Mouse (Mus musculus): Measurements from ENCODE around the gene Ksr2.
"Not testable (repeated sequence)": the region's sequence is repeated elsewhere in the genome, so short reads cannot be mapped to it uniquely, and the experiment has no call there.

The Ksr2 gene

DNA sequence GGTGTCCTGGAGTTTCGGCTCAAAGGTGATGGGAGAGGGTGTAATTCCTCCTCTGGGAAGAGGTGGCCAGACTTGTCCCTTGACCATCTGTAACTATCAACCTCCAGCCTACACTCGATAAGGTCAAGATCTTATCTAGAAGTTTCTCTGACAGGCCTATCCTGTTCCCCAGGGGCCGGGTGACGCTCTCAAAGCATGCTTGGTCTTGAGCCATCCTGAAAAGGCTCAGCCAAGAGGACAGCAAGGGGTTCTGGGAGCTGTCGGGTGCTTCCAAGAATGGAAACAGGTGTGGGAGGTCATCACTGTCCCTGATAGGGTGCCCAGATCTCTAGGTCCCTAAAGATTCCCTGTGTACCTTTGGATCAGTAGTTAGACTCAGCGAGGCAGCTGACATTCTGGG lies 4.4 kb upstream of the Ksr2 start:
- no peak for DNase-seq

- no peak for DNase-seq
Observed at GRCm38 (mm10) chr5:117414611-117415010, 811 bp downstream of the Ksr2 start.

- DNase-seq, result no peak
Observed at GRCm38 (mm10) chr5:117415011-117415912, 1.5 kb downstream of the Ksr2 start.

DNA sequence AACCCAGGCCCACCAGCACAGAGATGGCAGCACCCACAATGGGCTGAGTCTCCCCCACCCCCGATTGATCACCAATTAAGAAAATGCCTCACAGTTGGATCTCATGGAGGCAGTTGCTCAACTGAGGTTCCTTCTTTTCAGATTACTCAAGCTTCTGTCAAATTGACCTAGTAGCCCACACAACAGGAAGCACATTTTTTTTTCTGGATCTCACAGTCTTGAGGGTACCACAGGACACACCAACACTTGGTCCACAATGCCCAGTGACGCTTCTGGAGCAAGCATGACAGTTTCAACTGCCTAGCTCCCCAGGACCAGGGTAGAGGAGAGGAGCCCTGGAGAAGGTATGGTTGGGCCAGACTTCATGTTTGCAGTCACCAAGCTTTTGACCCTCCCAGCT lies 3.6 kb downstream of the Ksr2 start:
- DNase-seq, result no peak

- not testable (repeated sequence) for DNase-seq
Observed at GRCm38 (mm10) chr5:117433501-117433900, 19.7 kb downstream of the Ksr2 start.

DNA sequence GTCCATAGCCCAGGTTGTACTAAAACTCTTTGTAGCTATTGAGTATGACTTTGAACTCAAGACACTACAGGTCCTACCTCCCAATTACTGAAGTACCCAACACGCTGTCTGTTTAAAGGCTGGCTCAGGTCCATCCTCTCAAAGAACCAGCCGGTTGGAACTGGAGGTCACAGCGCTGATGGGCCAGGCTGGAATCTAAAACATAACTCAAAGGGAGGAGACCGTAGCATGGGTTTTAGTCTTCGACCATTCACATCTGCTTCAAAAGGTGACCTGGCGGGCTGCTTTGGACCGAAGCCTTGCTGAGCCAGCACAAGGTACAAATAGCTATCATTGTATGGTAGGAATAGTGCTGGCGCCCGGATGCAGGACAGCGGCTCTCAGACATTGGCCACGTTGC lies 26.5 kb downstream of the Ksr2 start:
- DNase-seq, result peak; percentile 46

DNA sequence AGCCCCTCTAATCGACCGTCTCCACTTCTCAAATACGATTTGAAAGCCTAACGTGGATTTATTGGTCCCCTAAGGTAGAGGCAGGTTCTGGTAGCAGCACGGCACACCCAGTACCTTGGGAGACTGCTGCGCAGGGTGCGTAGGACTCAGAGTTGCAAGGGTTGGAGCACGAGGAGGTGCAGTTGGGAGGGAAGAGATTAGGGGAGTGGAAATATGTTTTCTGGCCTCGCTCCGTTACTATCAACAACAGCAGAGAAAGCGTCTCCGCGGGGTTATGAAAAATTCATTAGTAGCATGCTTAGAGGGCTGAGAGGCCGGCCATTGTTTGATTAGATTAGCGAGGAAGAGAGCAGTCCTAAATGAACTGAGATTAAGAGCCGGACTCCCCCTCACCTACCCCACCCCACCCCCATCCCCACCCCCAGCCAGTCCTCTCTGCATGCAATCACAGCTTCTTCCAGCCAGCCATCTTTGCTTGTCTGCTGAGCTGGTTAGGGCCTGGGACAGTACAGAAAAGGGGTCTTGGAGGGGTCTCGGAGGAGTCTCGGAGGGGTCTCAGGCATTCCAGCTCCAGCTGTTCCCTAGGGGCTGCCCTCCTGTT lies 27.5 kb downstream of the Ksr2 start:
- DNase-seq, result no peak

DNA sequence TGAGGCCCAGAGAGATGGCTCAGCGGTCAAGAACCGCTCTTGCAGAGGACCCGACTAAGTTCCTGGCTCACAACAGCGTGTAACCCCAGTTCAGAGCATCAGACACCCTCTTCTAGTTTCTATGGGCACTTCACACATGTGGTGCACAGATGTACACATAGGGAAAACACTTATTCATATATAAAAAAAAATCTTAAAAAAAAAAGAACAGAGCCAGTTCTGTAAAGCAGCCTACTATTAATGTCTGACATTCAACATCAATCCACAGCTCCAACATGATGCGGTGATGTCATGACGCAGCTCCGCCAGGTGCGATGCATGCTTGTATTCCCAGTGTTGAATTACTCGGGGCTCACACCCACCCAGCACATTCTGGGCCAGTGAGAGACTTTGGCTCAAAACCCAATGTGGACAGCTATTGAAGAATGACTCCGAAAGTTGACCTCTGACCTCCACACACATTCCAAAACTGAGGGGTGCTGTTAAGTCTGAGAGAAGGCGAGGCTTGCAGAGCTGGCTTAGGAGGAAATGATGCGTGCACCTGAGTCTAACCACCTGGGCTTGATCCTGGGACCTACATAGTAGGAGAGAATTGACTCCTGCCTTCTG lies 28.5 kb downstream of the Ksr2 start:
- no peak for DNase-seq

DNA sequence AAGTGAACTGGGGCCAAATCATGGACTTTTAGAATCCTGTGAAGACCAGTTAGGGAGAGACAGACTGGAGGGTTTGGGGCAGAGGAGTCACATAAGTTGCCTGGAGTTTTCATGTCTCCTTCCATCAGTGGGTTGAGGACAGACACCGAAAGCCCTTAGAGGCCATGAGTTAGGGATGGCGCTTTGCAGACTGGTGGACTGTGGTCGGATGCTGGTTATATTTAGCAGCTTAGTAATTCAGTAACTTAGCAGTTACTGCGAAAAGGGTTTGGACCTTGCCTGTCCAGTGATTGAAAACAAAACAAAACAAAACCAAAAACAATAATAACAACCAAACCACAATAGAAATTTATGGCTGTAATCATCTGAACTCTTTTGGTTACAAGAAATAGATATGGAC lies 29.3 kb downstream of the Ksr2 start:
- DNase-seq, result peak; percentile 22

DNA sequence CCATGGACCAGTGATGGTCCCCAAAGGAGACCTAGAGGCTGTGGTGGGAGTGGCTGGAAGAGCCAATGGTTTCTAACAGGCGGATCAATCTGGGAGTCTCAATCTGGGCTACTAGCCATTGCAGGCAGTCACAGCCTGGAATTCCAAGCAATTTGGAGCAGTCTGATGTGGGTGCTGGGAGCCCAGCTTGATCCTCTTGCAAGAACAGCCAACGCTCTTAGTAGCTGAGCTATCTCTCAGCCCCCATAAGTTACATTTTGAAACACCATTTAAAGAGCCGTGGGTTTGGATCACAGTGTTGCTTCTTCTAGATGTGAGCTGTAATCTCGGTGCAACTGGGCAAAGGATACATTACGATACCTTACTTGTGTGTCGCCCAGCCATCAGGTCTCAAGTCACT lies 30.1 kb downstream of the Ksr2 start:
- no peak for DNase-seq

GRCm38 (mm10) chr5:117447698-117448097 lies 33.9 kb downstream of the Ksr2 start:
- no peak for DNase-seq

- DNase-seq, result no peak
Observed at GRCm38 (mm10) chr5:117452013-117452412, 38.2 kb downstream of the Ksr2 start.

DNA sequence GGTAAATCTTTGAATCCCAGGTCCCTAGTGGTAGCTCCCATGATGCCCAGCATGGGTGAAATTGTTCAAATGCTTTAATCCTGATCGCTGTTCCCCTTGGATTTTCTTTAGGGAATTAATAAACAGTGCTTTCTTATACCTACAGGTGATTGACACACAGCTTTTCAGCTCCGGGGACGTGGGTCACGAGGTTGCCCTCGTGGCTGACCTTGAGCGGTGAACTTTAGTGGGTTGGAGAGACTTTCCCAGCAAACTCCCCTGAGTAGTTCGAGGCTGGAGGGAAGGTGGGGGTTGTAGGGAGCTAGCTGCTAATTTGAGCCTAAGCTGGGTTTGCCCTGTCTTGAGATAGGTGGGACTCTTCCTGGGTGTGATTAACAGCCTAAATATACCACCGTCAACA lies 41.7 kb downstream of the Ksr2 start:
- DNase-seq, result no peak

DNA sequence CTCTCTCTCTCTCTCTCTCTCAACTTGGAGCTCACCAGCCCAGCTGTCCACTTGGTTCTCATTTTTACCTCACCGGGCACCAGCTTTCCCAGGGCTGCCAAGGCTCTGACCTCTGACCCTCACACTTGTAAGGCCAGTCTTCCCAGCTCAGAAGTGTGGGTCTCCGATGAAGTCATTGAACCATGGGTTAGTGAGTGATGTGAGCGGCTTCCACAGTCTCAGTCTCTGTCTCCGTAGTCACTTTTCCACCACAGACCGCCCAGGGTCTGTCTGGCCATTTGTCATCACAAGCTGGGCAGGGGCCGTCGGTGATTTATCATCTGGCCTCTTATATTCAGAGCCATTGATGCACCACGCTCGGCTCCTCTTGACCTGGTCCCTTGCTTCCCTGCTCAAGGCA lies 43.3 kb downstream of the Ksr2 start:
- DNase-seq, result no peak

DNA sequence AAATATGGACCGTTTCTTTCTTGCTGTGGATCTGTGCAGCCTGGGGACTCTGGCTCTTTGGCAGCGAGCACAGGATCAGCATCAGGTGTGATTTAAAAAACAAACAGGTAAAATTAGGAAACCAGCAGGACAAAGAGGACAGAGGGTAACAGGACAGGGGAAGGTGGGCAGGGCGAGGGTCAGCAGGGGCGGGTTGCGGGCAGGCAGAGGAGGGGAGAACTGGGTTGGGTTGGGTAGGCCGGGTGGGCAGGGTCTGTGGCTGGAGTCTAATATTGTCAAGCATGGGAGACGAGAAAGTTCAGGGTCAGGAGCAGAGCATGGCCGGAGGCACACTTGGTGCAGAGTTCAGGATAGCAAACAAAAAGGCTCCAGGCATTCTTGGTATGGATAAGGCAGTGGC lies 43.8 kb downstream of the Ksr2 start:
- no peak for DNase-seq

- no peak for DNase-seq
Observed at GRCm38 (mm10) chr5:117458899-117459298, 45.1 kb downstream of the Ksr2 start.

DNA sequence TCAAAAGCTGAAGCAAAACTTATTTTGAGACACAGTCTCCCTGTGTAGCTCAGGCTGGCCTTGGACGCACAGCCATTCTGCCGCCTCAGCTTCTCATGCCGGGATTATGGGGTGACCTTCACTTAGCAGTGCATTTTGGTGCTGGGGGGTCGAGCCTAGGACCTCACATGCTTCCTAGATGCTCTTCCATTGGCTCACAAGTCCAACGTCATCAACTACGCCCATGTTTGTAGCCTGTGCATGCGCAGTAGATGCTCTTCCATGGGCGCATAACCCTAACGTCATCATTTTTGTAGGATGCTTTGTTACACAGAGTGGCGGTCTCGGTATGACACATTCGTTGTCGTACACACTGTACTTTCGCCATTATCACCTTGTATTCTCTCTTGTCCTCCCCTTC lies 46.5 kb downstream of the Ksr2 start:
- DNase-seq, result no peak

- peak; percentile 4 for DNase-seq
Observed at GRCm38 (mm10) chr5:117467052-117467451, 53.3 kb downstream of the Ksr2 start.

- DNase-seq, result no peak
Observed at GRCm38 (mm10) chr5:117468961-117469360, 55.2 kb downstream of the Ksr2 start.

GRCm38 (mm10) chr5:117469572-117469971 lies 55.8 kb downstream of the Ksr2 start:
- no peak for DNase-seq

GRCm38 (mm10) chr5:117481162-117481561 lies 67.4 kb downstream of the Ksr2 start:
- DNase-seq, result no peak

DNA sequence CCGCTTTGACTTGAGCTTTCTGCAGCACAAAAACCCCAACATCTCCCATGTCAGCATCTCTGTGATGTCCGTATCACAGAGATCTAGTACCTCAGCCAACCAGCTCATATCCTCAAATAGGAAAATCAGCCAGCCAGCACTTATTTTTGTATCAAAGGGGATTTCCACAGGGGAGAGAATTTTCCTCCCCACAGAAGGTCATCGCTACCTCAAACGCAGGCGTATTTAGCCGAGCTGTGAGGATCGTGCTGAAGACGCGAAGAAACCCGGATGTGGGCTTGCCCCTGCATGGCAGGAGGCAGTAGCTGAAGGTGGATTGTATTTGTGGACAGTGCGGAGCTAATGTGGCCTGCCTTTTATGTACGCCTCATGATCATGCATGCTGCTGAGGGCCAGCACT lies 67.8 kb downstream of the Ksr2 start:
- DNase-seq, result no peak

DNA sequence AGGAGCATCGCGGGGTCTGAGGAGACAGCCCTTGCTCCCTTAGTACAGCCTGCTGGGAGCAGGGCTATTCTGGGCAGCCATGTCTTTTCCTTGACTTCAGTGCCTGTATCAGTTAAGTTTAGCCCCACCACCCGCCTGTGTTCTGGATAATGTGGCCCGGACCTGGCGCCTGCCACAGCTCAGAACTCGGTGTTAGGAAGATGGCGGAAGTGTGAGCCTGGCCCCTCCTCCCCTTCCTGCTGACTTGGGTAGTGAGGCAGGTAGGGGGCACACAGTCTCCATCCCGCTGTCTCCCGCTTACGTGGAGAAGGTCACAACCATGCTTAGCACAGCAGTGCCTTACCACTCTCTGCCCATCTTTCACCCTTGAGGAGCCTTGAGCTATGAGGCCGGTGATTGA lies 68.2 kb downstream of the Ksr2 start:
- DNase-seq, result no peak

- DNase-seq, result no peak
Observed at GRCm38 (mm10) chr5:117485411-117485810, 71.6 kb downstream of the Ksr2 start.

Measured in kidney, adult 18-20 months (tissue).